Mouse (Mus musculus) urinary bladder, postnatal 36 days (tissue): ENCODE measurements around the gene Scp2.

Experiments used
- DNase-seq, 2 experiments: peaks; one replicate each; pipeline ENCODE4 v3.0.0; 2022; ENCODE audit warnings: low spot score in 2 of 2, mixed read lengths in 1 of 2

Gene Scp2

GRCm38 (mm10) chr4:108018241-108018923, 126.4 kb downstream of the Scp2 start:
- DNase-seq = no peak

- DNase-seq = no peak
Measured at GRCm38 (mm10) chr4:108017839-108018238, 127.0 kb downstream of the Scp2 start.

GRCm38 (mm10) chr4:108016321-108016720, 128.5 kb downstream of the Scp2 start:
- no peak for DNase-seq

DNA sequence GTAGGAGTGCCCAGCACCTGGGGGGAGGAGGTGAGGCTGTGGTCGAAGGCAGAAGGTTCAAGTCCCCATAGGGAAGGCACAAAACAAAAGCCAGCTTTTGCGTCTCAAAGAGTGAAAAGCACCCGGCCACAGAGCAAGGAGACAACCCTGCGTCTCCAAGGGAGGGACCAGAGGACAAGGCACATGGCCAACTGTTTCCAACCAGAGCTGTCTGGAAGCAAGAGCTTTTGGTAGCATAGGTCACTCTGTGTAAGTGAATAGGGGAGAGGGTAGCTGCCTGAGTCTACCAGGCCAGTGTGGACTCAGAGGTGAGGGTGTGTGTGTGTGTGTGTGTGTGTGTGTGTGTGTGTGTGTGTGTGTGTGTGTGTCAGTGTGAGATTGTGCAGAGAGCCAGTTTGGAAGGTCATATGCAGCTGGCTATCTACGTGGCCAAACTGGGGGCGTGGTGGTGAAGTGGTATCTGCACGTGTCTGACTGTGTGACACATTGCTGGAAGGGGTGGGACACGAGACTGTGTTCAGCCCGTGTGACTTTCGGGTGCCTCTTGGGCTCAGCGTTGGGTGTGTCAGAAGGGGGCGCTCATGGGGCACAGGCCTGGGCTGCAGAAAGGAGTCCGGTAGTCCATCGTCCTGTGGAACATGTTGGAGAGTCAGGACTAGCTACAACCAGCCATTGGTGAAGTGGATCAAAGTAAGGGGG, 129.6 kb downstream of the Scp2 start:
- peak; percentile 65 to 86 for DNase-seq

DNA sequence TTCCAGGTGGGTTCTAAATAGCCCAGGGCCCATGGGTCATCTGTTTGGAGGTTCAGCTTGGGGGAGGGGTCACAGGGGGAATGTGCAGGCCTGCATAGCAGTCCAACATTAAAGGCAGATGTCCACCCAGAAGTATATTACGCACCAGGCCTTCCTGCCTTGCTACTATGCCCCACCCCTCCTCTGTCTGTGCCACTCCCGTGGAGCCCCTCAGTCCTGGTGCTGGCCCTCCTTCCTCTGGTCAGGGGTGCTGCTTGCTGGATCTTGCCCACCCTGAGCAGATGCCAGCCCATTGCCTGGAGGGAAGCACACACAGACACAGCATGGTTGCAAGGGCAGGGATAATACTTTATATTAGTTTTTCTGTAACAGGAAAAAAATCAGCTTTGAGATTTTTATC, 130.3 kb downstream of the Scp2 start:
- DNase-seq = no peak

DNA sequence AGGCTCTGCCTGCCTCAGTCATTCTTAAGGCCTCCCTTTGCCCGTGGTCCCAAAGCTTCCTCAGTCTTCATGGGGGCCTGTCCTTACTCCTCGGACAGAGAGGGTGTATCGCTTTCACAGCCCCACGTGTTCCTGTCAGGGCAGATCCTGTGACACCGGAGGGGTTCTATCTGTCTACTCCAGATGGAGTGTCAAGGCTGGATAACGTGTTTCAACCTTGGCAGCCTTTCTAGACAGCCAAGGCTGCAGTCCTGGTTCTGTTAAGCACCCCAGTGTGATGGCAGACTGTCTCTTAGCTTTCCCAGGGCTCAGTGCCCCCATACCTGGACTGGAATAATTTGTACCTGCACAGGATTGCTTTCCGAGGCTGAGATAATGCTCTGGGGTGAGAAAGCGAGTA, 136.3 kb downstream of the Scp2 start:
- DNase-seq = no peak

DNA sequence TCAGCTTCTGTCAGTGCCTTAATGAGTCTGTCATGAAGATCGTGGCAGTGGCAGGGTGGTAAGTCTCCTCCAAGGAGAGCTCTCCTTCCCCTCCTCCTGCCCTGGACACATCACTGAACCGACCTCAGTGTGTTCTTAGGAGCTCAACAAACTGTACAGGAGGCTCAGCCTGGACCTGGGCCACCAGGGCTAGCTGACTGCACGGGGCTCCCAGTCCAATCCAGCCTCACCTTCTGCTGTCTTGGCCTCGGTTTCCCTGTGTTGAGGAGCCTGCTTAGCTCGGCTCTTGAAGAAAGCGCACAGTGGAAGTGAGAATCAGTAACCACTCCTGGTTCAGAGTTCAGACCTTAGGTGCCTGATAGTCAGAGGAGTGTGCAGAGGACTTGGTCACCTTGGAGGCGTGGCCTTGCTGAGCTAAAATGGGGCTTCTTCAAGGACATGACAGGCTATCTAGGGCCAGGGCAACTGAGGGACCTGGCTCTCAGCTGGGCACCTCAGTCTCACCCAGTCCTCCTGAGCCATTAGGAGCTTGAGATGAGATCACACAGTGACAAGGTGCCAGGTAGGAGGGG, 137.2 kb downstream of the Scp2 start:
- DNase-seq = no peak

GRCm38 (mm10) chr4:108005328-108005727, 139.5 kb downstream of the Scp2 start:
- no peak for DNase-seq

- DNase-seq = no peak
Measured at GRCm38 (mm10) chr4:107999380-107999779, 145.4 kb downstream of the Scp2 start.

GRCm38 (mm10) chr4:107998641-107999332, 146.0 kb downstream of the Scp2 start:
- DNase-seq = peak; percentile 37 to 72

DNA sequence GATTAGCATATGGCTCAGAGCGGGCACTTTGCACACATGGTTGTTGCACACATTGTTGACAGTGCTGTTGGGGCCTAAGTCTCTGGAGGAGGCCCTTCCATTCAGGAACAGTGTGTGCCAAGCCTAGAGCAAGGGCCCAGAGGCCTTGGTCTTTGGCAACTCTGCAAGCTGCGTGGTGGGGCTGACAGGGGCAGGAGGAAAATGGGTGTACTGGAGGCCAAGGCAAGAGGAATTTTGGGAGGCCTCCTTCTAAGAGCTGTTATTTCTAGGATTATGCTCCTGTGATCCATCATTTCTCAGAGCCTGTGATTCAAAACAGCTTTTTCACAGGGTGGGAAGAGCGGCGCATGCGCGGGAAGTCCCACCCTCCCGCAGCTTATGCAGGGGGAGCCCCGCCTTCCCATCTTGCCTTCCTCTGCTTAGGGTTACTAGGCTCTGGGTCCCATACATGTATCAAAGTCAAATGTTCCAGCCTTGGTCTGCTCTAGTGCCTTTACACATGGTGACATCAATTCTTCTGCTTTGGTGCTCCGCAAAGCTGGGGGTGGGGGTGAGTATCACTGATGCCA, 148.3 kb downstream of the Scp2 start:
- DNase-seq = peak in 1 of 2 experiments; percentile 51

DNA sequence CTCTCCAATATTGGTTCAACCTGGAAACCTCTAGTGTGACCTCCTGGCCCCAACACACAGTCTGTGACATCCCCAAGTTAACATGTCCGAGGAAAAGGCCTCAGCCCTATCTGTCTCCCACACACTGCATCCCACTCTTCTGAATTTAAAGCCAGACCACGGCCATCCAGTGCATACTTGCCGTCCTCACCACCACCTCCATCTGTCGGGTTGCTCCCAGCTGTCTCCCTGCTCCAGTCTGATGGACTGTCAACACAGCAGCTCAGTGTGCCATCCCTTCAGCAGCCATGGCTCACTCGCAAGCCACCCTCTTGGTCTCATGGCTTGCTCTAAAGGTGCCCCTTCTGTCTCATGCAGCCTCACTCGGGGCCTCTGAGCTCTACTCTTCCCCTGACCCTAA, 149.1 kb downstream of the Scp2 start:
- DNase-seq = no peak

- DNase-seq = no peak
Measured at GRCm38 (mm10) chr4:107995011-107995410, 149.8 kb downstream of the Scp2 start.
